Mouse (Mus musculus) embryonic fibroblast, embryonic 13.5 days (primary cell): ENCODE results near the gene Ndst2.

Experiments used
- CTCF ChIP-seq: IDR thresholded peaks from 2 replicates; pipeline ENCODE4 v1.5.1; 2011; ENCODE audit warnings: mild to moderate bottlenecking, control low read depth, low read length, moderate library complexity, borderline replicate concordance; ENCODE audit not compliant: insufficient read depth
- POLR2A ChIP-seq: IDR thresholded peaks from 2 replicates; pipeline ENCODE4 v1.6.1; 2011; ENCODE audit warnings: low read depth, mild to moderate bottlenecking, control low read depth, low read length, moderate library complexity

DNA sequence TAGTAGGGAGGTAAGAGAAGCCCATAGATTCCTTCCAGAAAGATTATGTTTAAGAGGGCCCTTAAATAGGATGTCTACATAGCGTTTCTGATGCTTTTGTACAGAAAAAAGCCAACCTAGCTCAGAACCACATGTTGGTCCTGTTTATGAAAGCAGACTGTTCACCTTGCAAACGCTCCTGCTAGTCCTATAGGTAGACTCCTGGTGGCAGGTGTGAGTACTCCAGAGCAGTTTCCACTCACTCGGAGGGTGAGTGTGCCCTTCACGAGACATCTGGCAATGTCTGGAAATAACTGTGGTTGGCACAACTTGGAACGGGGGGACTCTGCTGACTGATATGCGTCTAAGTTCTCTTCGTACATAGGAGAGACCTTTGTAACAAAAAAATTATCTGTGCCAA, 33.6 kb upstream of the Ndst2 start:
- TF ChIP-seq CTCF, result no peak
- peak; percentile 21; the same call in 1 of the 2 replicates for TF ChIP-seq POLR2A
